ENCODE assay signal across 8 mouse cellular contexts in genomic region chr12:110804261-110804660, GRCm38 (mm10). TPM values are rescaled to one million over a fixed set of nuclear protein-coding genes. Genes with fewer than 3 reads are reported as not detected.
A peak's percentile ranks its signal among the peaks of the same experiment; 100 is the strongest.
DNase-seq lines count a peak whose midpoint lies in the region; ATAC-seq lines count a peak whose summit lies in the region.

No protein-coding gene starts in this region.

- no peak overlapping the region for H3K4me2 ChIP-seq in neural tube, embryonic 13.5 days
- H3K4me2 ChIP-seq in midbrain, embryonic 16.5 days (ENCODE audit: low read length), result no peak overlapping the region

- H3K27me3 ChIP-seq in neural tube, embryonic 13.5 days, result no peaks in the 10 kb centered on the region
- H3K27me3 ChIP-seq in hindbrain, embryonic 10.5 days (ENCODE audit: insufficient read depth, poor library complexity, severe bottlenecking), result no peaks in the 10 kb centered on the region
- H3K27me3 ChIP-seq in midbrain, embryonic 16.5 days (ENCODE audit: control insufficient read depth, insufficient read depth, low read depth, low read length), result no peaks in the 10 kb centered on the region

- H3K4me3 ChIP-seq in neural tube, embryonic 13.5 days, result no peak overlapping the region
- no peak overlapping the region for H3K4me3 ChIP-seq in hindbrain, embryonic 10.5 days
- H3K4me3 ChIP-seq in midbrain, embryonic 16.5 days (ENCODE audit: low read depth, low read length), result no peak overlapping the region

- H3K4me1 ChIP-seq in neural tube, embryonic 13.5 days (replicated peaks), result peaks cover 33% of the 10 kb centered on the region
- H3K4me1 ChIP-seq in hindbrain, embryonic 10.5 days (replicated peaks), result peaks cover 36% of the 10 kb centered on the region
- H3K4me1 ChIP-seq in midbrain, embryonic 16.5 days (ENCODE audit: control insufficient read depth, insufficient read depth, low read length), result peaks cover 2% of the 10 kb centered on the region; the same call in 1 of the 2 replicates

- intact Hi-C loops in left cerebral cortex, postnatal 25 days (cut with DNase I), result no loop called here

- H3K36me3 ChIP-seq in neural tube, embryonic 13.5 days, result peaks cover 23% of the 10 kb centered on the region; the same call in 1 of the 2 replicates
- H3K36me3 ChIP-seq in hindbrain, embryonic 10.5 days, result peaks cover 53% of the 10 kb centered on the region
- no peaks in the 10 kb centered on the region for H3K36me3 ChIP-seq in midbrain, embryonic 16.5 days (ENCODE audit: control insufficient read depth, insufficient read depth, low read length)

- no peak overlapping the region for H3K27ac ChIP-seq in neural tube, embryonic 13.5 days (replicated peaks)
- H3K27ac ChIP-seq in hindbrain, embryonic 10.5 days, result no peak overlapping the region
- no peak overlapping the region for H3K27ac ChIP-seq in midbrain, embryonic 16.5 days (ENCODE audit: low read length)

- ATAC-seq in neural tube, embryonic 13.5 days (ENCODE audit: low read depth), result 0 out of 2 replicates have a peak, but pooled peaks have one; percentile 44
- peak; percentile 38; the same call in 1 of the 2 replicates for ATAC-seq in midbrain, embryonic 16.5 days
- no peak for ATAC-seq in megakaryocyte progenitor cell, adult 5-6 weeks (replicated peaks; ENCODE audit: poor library complexity)

- 19% methylated on average over 10 of the region's 10 CpGs for WGBS in neural tube, embryonic 13.5 days
- 44% methylated on average over 10 of the region's 10 CpGs for WGBS in hindbrain, embryonic 10.5 days
- WGBS in midbrain, embryonic 16.5 days, result 14% methylated on average over 10 of the region's 10 CpGs

- H3K9me3 ChIP-seq in neural tube, embryonic 13.5 days, result no peaks in the 10 kb centered on the region
- no peaks in the 10 kb centered on the region for H3K9me3 ChIP-seq in hindbrain, embryonic 10.5 days
- no peaks in the 10 kb centered on the region for H3K9me3 ChIP-seq in midbrain, embryonic 16.5 days (replicated peaks; ENCODE audit: control insufficient read depth, low read length, poor library complexity, severe bottlenecking)

- DNase-seq in neural tube, embryonic 10.5 days (ENCODE audit: extremely low spot score, low spot score), result no peak
- DNase-seq in cerebellum, adult 9-11 months, result peak; percentile 44
- DNase-seq in hindbrain, embryonic 10.5 days (ENCODE audit: low spot score), result peak; percentile 35
- no peak for DNase-seq in spleen, adult 12 weeks (ENCODE audit: low spot score)
- DNase-seq in left cerebral cortex, postnatal 25 days (ENCODE audit: low spot score in 2 of 2), result no peak

- no peak overlapping the region for H3K9ac ChIP-seq in neural tube, embryonic 13.5 days
- no peak overlapping the region for H3K9ac ChIP-seq in midbrain, embryonic 16.5 days (ENCODE audit: low read depth, low read length)

RNA-seq across cellular contexts. Expression of gene Mok, which starts 36.5 kb away (rescaled TPM):
- polyA plus RNA-seq in neural tube, embryonic 13.5 days (2015; fragmentation: Nextera tagmentation; extraction: Ambion mirVana), result 10.8 and 11.7 TPM in 2 replicates
- polyA plus RNA-seq in hindbrain, embryonic 10.5 days (2016; fragmentation: Nextera tagmentation; extraction: Ambion mirVana), result 10.5 and 14.2 TPM in 2 replicates
- 16.1 and 17.9 TPM in 2 replicates for polyA plus RNA-seq in midbrain, embryonic 16.5 days (2015; fragmentation: Nextera tagmentation; extraction: Ambion mirVana)
- 1.0 and 2.1 TPM in 2 replicates for total RNA-seq in megakaryocyte progenitor cell, adult 5-6 weeks (2015)
- total RNA-seq in megakaryocyte progenitor cell, adult 5-6 weeks (2017), result 2.0 and 2.2 TPM in 2 replicates
- total RNA-seq in left cerebral cortex, postnatal 25 days (2021), result 10 to 100 TPM; 11.7 to 14.7 TPM

RNA-seq across cellular contexts. Expression of gene Zfp839, which starts 45.8 kb away (rescaled TPM):
- 3.9 and 4.3 TPM in 2 replicates for polyA plus RNA-seq in neural tube, embryonic 13.5 days (2015; fragmentation: Nextera tagmentation; extraction: Ambion mirVana)
- polyA plus RNA-seq in hindbrain, embryonic 10.5 days (2016; fragmentation: Nextera tagmentation; extraction: Ambion mirVana), result 4.2 and 5.1 TPM in 2 replicates
- 3.6 and 4.7 TPM in 2 replicates for polyA plus RNA-seq in midbrain, embryonic 16.5 days (2015; fragmentation: Nextera tagmentation; extraction: Ambion mirVana)
- total RNA-seq in megakaryocyte progenitor cell, adult 5-6 weeks (2015), result 5.1 and 5.5 TPM in 2 replicates
- 4.6 and 6.2 TPM in 2 replicates for total RNA-seq in megakaryocyte progenitor cell, adult 5-6 weeks (2017)
- 10 to 100 TPM; 11.2 to 11.5 TPM for total RNA-seq in left cerebral cortex, postnatal 25 days (2021)

Comparison
In these comparisons a context has a peak if more than half of its experiments do, and no peak if none do; other contexts are left out.
1. DNase-seq: peak in cerebellum, adult 9-11 months (single experiment) and hindbrain, embryonic 10.5 days (single experiment); none in neural tube, embryonic 10.5 days (single experiment), spleen, adult 12 weeks (single experiment) and left cerebral cortex, postnatal 25 days (0 of 2).